Mouse (Mus musculus) forebrain, embryonic 15.5 days (tissue): ENCODE data around the gene Vmn2r9. TPM values are rescaled to one million over a fixed set of nuclear protein-coding genes. Genes with fewer than 3 reads are reported as not detected.
"Not testable (repeated sequence)": the region's sequence is repeated elsewhere in the genome, so short reads cannot be mapped to it uniquely, and the experiment has no call there.

Experiments
- ATAC-seq: fragments of 200-750 bp; cut with Nextera tagmentation; replicated peaks from 2 replicates; pipeline ENCODE4 v1.8.0; 2017; ENCODE audit warnings: mild to moderate bottlenecking, moderate TSS enrichment, moderate library complexity
- H3K27ac ChIP-seq: fragments of 300-500 bp; sonication (generic); replicated peaks from 2 replicates; pipeline ENCODE4 v1.5.1; 2015; ENCODE audit warnings: mild to moderate bottlenecking, inconsistent platforms
- H3K27me3 ChIP-seq: fragments of 300-500 bp; sonication (generic); 2 replicates; pipeline ENCODE4 v1.6.1; 2015; ENCODE audit warnings: inconsistent platforms
- H3K36me3 ChIP-seq: fragments of 300-500 bp; sonication (generic); 2 replicates; pipeline ENCODE4 v1.6.1; 2015; ENCODE audit warnings: mild to moderate bottlenecking, inconsistent platforms
- H3K4me1 ChIP-seq: fragments of 300-500 bp; sonication (generic); 2 replicates; pipeline ENCODE4 v1.6.1; 2015; ENCODE audit warnings: inconsistent platforms
- H3K4me2 ChIP-seq: fragments of 300-500 bp; sonication (generic); replicated peaks from 2 replicates; pipeline ENCODE4 v1.6.1; 2015; ENCODE audit warnings: mild to moderate bottlenecking, inconsistent platforms
- H3K4me3 ChIP-seq: fragments of 300-500 bp; sonication (generic); 2 replicates; pipeline ENCODE4 v1.5.1; 2015; ENCODE audit warnings: mild to moderate bottlenecking, inconsistent platforms
- H3K9ac ChIP-seq: fragments of 300-500 bp; sonication (generic); replicated peaks from 2 replicates; pipeline ENCODE4 v1.6.1; 2015; ENCODE audit warnings: mild to moderate bottlenecking, inconsistent platforms
- H3K9me3 ChIP-seq: fragments of 300-500 bp; sonication (generic); 2 replicates; pipeline ENCODE4 v1.6.1; 2016; ENCODE audit warnings: inconsistent platforms
- WGBS: fragments of 180-500 bp; shearing (Covaris S2); methylation state at CpG from one replicate; pipeline ENCODE4 v1.1.7; 2015; ENCODE audit warnings: mixed read lengths; 5-methylcytosine and 5-hydroxymethylcytosine counted together
- polyA plus RNA-seq: library from polyadenylated mRNA; unstranded; fragments of >200 nt; fragmentation: Nextera tagmentation; extraction: Ambion mirVana; gene quantifications from 2 replicates; pipeline ENCODE4 v1.2.1, GENCODE M21; 2015

The Vmn2r9 gene
- not detected in 2 replicates for polyA plus RNA-seq

GRCm38 (mm10) chr5:108852501-108852900 is at the start of gene Vmn2r9:
Gene Vmn2r9 (minus strand): TSS chr5:108852601.
- 76% methylated on average over 1 of the region's 1 CpGs for WGBS
- not testable (repeated sequence) for H3K27me3 ChIP-seq, H3K4me1 ChIP-seq

DNA sequence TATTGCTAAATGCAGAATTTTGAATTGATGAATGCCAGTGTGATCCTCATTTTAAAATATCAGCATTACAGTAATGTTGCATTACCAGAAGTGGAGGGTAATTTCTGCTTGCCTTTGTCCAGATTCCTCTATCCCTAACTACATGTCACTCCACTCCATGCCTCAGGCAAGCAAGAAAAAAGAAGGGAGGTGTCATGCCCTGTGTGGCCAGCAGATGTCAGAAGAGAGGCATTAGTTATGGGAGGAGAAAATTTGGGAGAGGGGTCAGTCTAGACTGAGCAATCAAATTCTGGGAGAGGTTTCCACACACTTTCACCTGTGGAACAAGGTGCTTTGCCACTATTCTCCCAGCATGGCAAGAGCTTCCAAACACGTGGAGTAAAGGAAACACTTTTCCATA is 14.3 kb upstream of the Vmn2r9 start:
- not testable (repeated sequence) for ATAC-seq

More at GRCm38 (mm10) chr5:108852501-108852900, at the start of gene Vmn2r9:
- not testable (repeated sequence) for H3K9ac ChIP-seq, H3K4me2 ChIP-seq, H3K9me3 ChIP-seq, H3K36me3 ChIP-seq, H3K4me3 ChIP-seq, ATAC-seq, H3K27ac ChIP-seq

GRCm38 (mm10) chr5:108849466-108849865 is 2.9 kb downstream of the Vmn2r9 start:
- no peak overlapping the region for H3K4me3 ChIP-seq
- no peaks in the 10 kb centered on the region for H3K36me3 ChIP-seq
- H3K9me3 ChIP-seq = no peaks in the 10 kb centered on the region
- ATAC-seq = no peak
- no peaks in the 10 kb centered on the region for H3K27me3 ChIP-seq
- no peak overlapping the region for H3K27ac ChIP-seq
- no peak overlapping the region for H3K4me2 ChIP-seq
- 50% methylated on average over 1 of the region's 1 CpGs for WGBS
- H3K9ac ChIP-seq = no peak overlapping the region
- H3K4me1 ChIP-seq = no peaks in the 10 kb centered on the region

More for the DNA sequence above, 14.3 kb upstream of the Vmn2r9 start:
- H3K9ac ChIP-seq, H3K27me3 ChIP-seq, H3K9me3 ChIP-seq, H3K4me3 ChIP-seq, H3K27ac ChIP-seq, H3K36me3 ChIP-seq, H3K4me1 ChIP-seq, H3K4me2 ChIP-seq: not testable (repeated sequence)
- WGBS = 24% methylated on average over 1 of the region's 1 CpGs

DNA sequence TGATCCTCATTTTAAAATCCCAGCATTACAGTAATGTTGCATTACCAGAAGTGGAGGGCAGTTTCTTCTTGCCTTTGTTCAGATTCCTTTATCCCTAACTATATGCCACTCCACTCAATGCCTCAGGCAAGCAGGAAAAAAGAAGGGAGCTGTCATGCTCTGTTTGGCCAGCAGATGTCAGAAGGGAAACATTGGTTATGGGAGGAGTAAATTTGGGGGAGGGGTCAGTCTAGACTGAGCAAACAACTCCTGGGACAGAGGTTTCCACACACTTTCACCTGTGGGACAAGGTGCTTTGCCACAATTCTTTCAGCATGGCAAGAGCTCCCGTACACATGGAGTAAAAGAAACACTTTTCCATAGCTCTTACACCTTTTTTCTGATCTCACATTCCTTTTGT is 16.2 kb downstream of the Vmn2r9 start:
- Histone ChIP-seq H3K27ac (no peak overlapping the region), H3K4me3 (no peak overlapping the region), H3K36me3 (no peaks in the 10 kb centered on the region), H3K4me2 (no peak overlapping the region), H3K4me1 (no peaks in the 10 kb centered on the region), H3K9ac (no peak overlapping the region), H3K27me3 (no peaks in the 10 kb centered on the region), H3K9me3 (no peaks in the 10 kb centered on the region)
- 79% methylated on average over 1 of the region's 1 CpGs for WGBS
- ATAC-seq = no peak

DNA sequence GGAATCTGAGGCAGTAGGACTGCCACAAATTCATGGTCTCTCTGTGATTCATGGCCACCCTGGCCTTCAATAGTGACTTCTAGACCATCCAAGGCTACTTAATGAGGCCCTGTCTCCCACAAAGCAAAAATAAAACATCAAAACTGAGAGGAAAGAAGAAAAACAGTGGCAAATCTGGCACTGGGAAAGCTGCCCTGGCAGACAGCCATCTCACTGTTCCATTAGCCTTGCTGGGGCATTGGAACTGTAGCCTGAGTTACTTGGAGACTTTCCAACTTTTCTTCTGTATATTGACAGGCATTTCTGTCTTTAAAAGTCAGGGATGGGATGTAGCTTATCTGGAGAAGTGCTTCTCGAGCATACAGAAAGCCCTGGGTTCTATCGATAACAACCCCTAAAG is 29.1 kb downstream of the Vmn2r9 start:
- Histone ChIP-seq H3K9me3 (no peaks in the 10 kb centered on the region), H3K9ac (no peak overlapping the region), H3K36me3 (no peaks in the 10 kb centered on the region), H3K4me2 (no peak overlapping the region), H3K4me1 (no peaks in the 10 kb centered on the region), H3K4me3 (no peak overlapping the region), H3K27ac (no peak overlapping the region), H3K27me3 (no peaks in the 10 kb centered on the region)
- WGBS = 80% methylated on average over 2 of the region's 2 CpGs
- no peak for ATAC-seq

DNA sequence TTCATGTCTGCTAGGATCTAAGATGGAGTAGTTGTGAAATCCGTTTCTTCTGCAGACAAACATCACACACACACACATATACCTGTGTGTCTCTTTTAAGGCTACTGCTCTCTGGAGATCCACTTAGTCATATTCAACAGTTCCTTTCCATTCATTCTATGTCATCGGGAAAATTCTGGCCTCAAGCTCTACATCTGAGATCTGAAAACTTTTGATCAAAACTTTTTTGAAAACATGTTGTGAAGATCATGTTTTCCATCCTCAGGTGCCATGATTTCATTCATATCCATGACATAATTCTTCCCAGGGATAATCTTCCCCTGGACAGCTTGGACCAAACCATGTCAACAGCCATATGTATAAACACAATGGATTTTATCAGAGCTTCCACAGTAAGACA is 43.7 kb downstream of the Vmn2r9 start, which contains the start of gene Vmn2r8:
Gene Vmn2r8, minus strand, starts transcription at position 101 of the 400 bp plus-strand sequence.
- H3K4me2 ChIP-seq, H3K27me3 ChIP-seq, H3K27ac ChIP-seq, H3K9me3 ChIP-seq, H3K9ac ChIP-seq, H3K4me1 ChIP-seq, H3K4me3 ChIP-seq, ATAC-seq, H3K36me3 ChIP-seq: not testable (repeated sequence)
- 77% methylated on average over 2 of the region's 2 CpGs for WGBS

GRCm38 (mm10) chr5:108803646-108804045 is 48.8 kb downstream of the Vmn2r9 start:
- WGBS = 44% methylated on average over 1 of the region's 1 CpGs
- no peaks in the 10 kb centered on the region for H3K27me3 ChIP-seq
- no peak overlapping the region for H3K4me2 ChIP-seq
- H3K4me1 ChIP-seq = no peaks in the 10 kb centered on the region
- H3K9me3 ChIP-seq = no peaks in the 10 kb centered on the region
- no peak for ATAC-seq
- no peak overlapping the region for H3K9ac ChIP-seq
- H3K36me3 ChIP-seq = no peaks in the 10 kb centered on the region
- no peak overlapping the region for H3K27ac ChIP-seq
- no peak overlapping the region for H3K4me3 ChIP-seq

DNA sequence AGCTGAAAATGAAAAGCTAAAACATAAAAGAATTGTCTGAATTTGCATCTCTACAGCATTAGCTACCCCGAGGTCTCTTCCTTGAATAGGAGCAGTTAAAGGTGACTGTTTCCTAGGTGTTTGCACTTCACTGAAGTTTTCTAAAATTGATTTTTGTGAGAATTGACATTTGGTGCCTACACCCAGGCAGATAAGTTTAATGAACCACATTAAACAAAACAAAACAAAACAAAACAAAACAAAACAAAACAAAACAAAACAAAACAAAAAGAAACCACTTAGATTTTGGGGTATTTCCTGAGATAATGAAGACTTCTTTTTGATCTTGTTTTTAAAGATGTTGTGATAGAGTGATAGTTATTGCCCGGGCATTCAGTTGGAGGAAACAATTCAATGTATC is 57.1 kb downstream of the Vmn2r9 start, which contains the start of gene Tmed11:
Gene Tmed11, minus strand, starts transcription at position 101 of the 400 bp plus-strand sequence.
- not testable (repeated sequence) for H3K4me1 ChIP-seq, H3K4me2 ChIP-seq, H3K9ac ChIP-seq, H3K36me3 ChIP-seq, H3K27ac ChIP-seq, ATAC-seq, H3K4me3 ChIP-seq, H3K27me3 ChIP-seq, H3K9me3 ChIP-seq
- 53% methylated on average over 2 of the region's 2 CpGs for WGBS

GRCm38 (mm10) chr5:108790385-108790784 is 62.0 kb downstream of the Vmn2r9 start:
- not testable (repeated sequence) for H3K27ac ChIP-seq, H3K36me3 ChIP-seq, H3K4me1 ChIP-seq, ATAC-seq, H3K9me3 ChIP-seq, H3K4me2 ChIP-seq, H3K4me3 ChIP-seq, H3K9ac ChIP-seq, H3K27me3 ChIP-seq
- 38% methylated on average over 1 of the region's 1 CpGs for WGBS

Other genes starting within 250 kb of the Vmn2r9 start
- gene Gak, start 222.8 kb downstream of the Vmn2r9 start, polyA plus RNA-seq = 55.5 and 56.4 TPM in 2 replicates
- gene Tmem175, start 222.8 kb downstream of the Vmn2r9 start, polyA plus RNA-seq = 24.2 and 24.7 TPM in 2 replicates
- gene Idua, start 192.3 kb downstream of the Vmn2r9 start, polyA plus RNA-seq = 9.9 and 10.9 TPM in 2 replicates
- 23.6 and 24.4 TPM in 2 replicates for gene Dgkq, start 182.9 kb downstream of the Vmn2r9 start, polyA plus RNA-seq
- 1.8 and 1.9 TPM in 2 replicates for gene Slc26a1, start 177.0 kb downstream of the Vmn2r9 start, polyA plus RNA-seq
- 9.4 and 10.1 TPM in 2 replicates for gene Fgfrl1, start 160.2 kb downstream of the Vmn2r9 start, polyA plus RNA-seq
- gene Rnf212, start 77.6 kb downstream of the Vmn2r9 start, polyA plus RNA-seq = not detected in 2 replicates
- gene Tmed11, start 57.2 kb downstream of the Vmn2r9 start, polyA plus RNA-seq = not detected in 2 replicates
- not detected in 2 replicates for gene Vmn2r8, start 43.8 kb downstream of the Vmn2r9 start, polyA plus RNA-seq
- gene Vmn2r10, start 153.9 kb upstream of the Vmn2r9 start, polyA plus RNA-seq = not detected in 2 replicates
- gene Vmn2r11, start 207.0 kb upstream of the Vmn2r9 start, polyA plus RNA-seq = not detected in 2 replicates
- gene Vmn2r12, start 245.3 kb upstream of the Vmn2r9 start, polyA plus RNA-seq = not detected in 2 replicates